Mouse (Mus musculus) liver, embryonic 11.5 days (tissue): Measurements from ENCODE around the gene 4930442H23Rik. TPM values are rescaled to one million over a fixed set of nuclear protein-coding genes. Genes with fewer than 3 reads are reported as not detected.
A peak's percentile ranks its signal among the peaks of the same experiment; 100 is the strongest.

Experiments
- ATAC-seq: fragments of 200-750 bp; cut with Nextera tagmentation; replicated peaks from 2 replicates; pipeline ENCODE4 v1.8.0; 2017; ENCODE audit warnings: moderate number of reproducible peaks, mild to moderate bottlenecking, moderate TSS enrichment, moderate library complexity; ENCODE audit not compliant: low FRiP score
- DNase-seq: peaks from one replicate; pipeline ENCODE4 v3.0.0-alpha.2; 2017; ENCODE audit warnings: low spot score
- H3K27ac ChIP-seq: fragments of 300-500 bp; sonication (generic); 2 replicates; pipeline ENCODE4 v1.5.1; 2014; ENCODE audit warnings: mild to moderate bottlenecking, low read depth, low read length, control low read depth
- H3K27me3 ChIP-seq: fragments of 300-500 bp; sonication (generic); replicated peaks from 2 replicates; pipeline ENCODE4 v1.6.1; 2014; ENCODE audit warnings: low read length, mixed read lengths; ENCODE audit not compliant: control insufficient read depth, insufficient read depth
- H3K36me3 ChIP-seq: fragments of 300-500 bp; sonication (generic); 2 replicates; pipeline ENCODE4 v1.6.1; 2014; ENCODE audit warnings: mild to moderate bottlenecking, low read length, moderate library complexity, mixed read lengths; ENCODE audit not compliant: control insufficient read depth, insufficient read depth
- H3K4me1 ChIP-seq: fragments of 300-500 bp; sonication (generic); replicated peaks from 2 replicates; pipeline ENCODE4 v1.6.1; 2014; ENCODE audit warnings: low read length, mixed read lengths; ENCODE audit not compliant: control insufficient read depth, insufficient read depth
- H3K4me2 ChIP-seq: fragments of 300-500 bp; sonication (generic); 2 replicates; pipeline ENCODE4 v1.6.1; 2014; ENCODE audit warnings: mild to moderate bottlenecking, control low read depth, moderate library complexity
- H3K4me3 ChIP-seq: fragments of 300-500 bp; sonication (generic); 2 replicates; pipeline ENCODE4 v1.5.1; 2014; ENCODE audit warnings: low read depth, low read length, control low read depth
- H3K9ac ChIP-seq: fragments of 300-500 bp; sonication (generic); 2 replicates; pipeline ENCODE4 v1.6.1; 2014; ENCODE audit warnings: low read depth, low read length, control low read depth
- H3K9me3 ChIP-seq: fragments of 300-500 bp; sonication (generic); 2 replicates; pipeline ENCODE4 v1.6.1; 2016; ENCODE audit warnings: low read length, inconsistent platforms, mixed read lengths; ENCODE audit not compliant: control insufficient read depth
- WGBS: fragments of 180-500 bp; shearing (Covaris S2); extraction: QIAGEN DNeasy Blood & Tissue Kit; methylation state at CpG from one replicate; pipeline ENCODE4 v1.1.7; 2014; 5-methylcytosine and 5-hydroxymethylcytosine counted together
- polyA plus RNA-seq: library from polyadenylated mRNA; unstranded; fragments of >200 nt; fragmentation: Nextera tagmentation; extraction: Ambion mirVana; gene quantifications from 2 replicates; pipeline ENCODE4 v1.2.1, GENCODE M21; 2014

4930442H23Rik gene
- polyA plus RNA-seq, 1 experiment from 2014 or later: not detected

DNA sequence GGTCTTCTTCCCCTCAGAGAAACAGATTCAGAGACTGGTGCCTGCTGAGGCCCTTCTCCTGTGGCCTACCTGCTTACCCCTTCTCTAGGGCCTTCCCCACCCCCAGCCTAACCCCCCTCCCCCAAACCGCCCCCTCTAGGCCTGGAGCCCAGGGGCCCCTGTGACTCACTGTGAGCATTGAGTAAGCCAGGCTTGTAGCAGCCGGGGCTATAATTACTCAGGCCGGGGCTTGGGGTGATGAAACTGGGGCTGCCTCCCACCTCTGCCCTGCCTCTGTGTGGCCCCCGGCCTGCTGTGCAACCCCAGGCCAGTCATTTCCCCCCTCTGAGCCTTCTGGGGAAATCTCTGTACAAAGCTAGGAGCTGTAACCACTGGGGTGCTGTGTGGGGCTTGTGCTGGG, 37.4 kb downstream of the 4930442H23Rik start:
- no peaks in the 10 kb centered on the region for H3K9me3 ChIP-seq
- no peak for ATAC-seq
- no peak overlapping the region for H3K4me3 ChIP-seq
- no peak overlapping the region for H3K4me2 ChIP-seq
- no peak for DNase-seq
- H3K27ac ChIP-seq: no peak overlapping the region; the same call in 1 of the 2 replicates
- H3K4me1 ChIP-seq: peaks cover 19% of the 10 kb centered on the region
- 86% methylated on average over 4 of the region's 4 CpGs for WGBS
- H3K27me3 ChIP-seq: no peaks in the 10 kb centered on the region
- no peak overlapping the region for H3K9ac ChIP-seq
- H3K36me3 ChIP-seq: peaks cover 72% of the 10 kb centered on the region

DNA sequence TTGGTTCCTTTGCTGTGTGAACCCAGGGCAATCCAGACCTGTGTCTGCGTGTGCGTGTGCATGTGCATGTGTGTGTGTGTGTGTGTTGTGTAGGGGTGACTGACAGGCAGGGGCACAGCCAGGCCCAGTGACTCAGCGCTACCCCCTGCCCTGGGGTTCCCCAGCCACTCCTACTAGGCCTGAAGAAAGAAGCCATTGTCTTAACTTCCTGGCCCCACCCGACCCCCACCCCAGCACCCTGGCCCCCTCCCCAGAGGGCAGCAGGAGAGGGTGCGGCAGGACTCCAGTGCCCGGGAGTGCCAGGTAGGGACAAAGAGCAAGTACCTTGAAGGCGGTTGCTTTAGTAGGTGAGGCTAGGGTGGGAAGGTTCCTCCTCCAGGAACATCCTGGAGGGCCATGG, 37.9 kb downstream of the 4930442H23Rik start:
- 83% methylated on average over 7 of the region's 7 CpGs for WGBS
- DNase-seq (no peak), ATAC-seq (no peak)
- no peaks in the 10 kb centered on the region for H3K27me3 ChIP-seq
- no peaks in the 10 kb centered on the region for H3K9me3 ChIP-seq
- H3K4me2 ChIP-seq: no peak overlapping the region
- H3K4me1 ChIP-seq: peaks cover 23% of the 10 kb centered on the region
- peaks cover 72% of the 10 kb centered on the region for H3K36me3 ChIP-seq
- H3K9ac ChIP-seq: no peak overlapping the region
- no peak overlapping the region; the same call in 1 of the 2 replicates for H3K27ac ChIP-seq
- no peak overlapping the region for H3K4me3 ChIP-seq

DNA sequence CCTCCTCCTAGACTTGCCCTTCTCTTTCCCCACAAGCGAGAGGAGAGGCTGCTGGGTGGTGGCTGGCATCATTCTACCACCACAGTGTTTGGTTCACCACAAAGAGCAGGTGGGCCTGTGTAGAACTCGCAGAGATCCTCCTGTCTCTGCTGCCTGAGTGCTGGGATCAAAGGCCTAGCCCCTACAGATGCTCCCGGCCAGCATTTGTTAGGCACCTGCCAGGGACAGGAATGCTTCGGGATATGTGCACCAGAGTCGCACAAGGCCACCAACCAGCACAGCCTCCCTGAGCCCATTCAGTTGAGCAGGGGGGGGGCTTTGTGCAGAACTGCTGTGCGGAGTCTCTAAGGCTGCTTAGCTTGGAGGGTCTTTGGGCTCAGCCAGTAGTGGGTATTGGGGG, 38.3 kb downstream of the 4930442H23Rik start:
- no peak overlapping the region for H3K27ac ChIP-seq
- DNase-seq (no peak), ATAC-seq (no peak)
- peaks cover 28% of the 10 kb centered on the region for H3K4me1 ChIP-seq
- peaks cover 70% of the 10 kb centered on the region for H3K36me3 ChIP-seq
- H3K4me3 ChIP-seq: no peak overlapping the region
- no peak overlapping the region for H3K9ac ChIP-seq
- 94% methylated on average over 6 of the region's 6 CpGs for WGBS
- no peaks in the 10 kb centered on the region for H3K27me3 ChIP-seq
- H3K4me2 ChIP-seq: no peak overlapping the region
- H3K9me3 ChIP-seq: no peaks in the 10 kb centered on the region

DNA sequence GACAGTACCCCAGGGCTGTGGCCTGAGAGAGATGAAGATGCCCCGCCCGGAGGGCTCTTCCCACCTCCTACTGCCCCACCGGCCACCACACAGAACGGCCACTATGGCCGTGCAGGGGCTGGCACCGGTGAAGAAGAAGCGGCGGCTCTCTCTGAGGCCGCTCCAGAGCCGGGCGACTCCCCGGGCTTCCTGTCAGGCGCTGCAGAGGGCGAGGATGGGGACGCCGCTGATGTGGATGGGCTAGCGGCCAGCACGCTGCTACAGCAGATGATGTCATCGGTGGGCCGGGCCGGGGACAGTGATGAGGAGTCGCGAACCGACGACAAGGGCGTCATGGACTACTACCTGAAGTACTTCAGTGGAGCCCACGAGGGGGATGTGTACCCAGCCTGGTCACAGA, 39.0 kb downstream of the 4930442H23Rik start:
- DNase-seq (no peak), ATAC-seq (no peak)
- no peak overlapping the region for H3K4me2 ChIP-seq
- H3K4me1 ChIP-seq: peaks cover 32% of the 10 kb centered on the region
- H3K27me3 ChIP-seq: no peaks in the 10 kb centered on the region
- H3K27ac ChIP-seq: no peak overlapping the region
- H3K36me3 ChIP-seq: peaks cover 64% of the 10 kb centered on the region
- H3K4me3 ChIP-seq: no peak overlapping the region
- 90% methylated on average over 27 of the region's 27 CpGs for WGBS
- no peak overlapping the region for H3K9ac ChIP-seq
- no peaks in the 10 kb centered on the region for H3K9me3 ChIP-seq

DNA sequence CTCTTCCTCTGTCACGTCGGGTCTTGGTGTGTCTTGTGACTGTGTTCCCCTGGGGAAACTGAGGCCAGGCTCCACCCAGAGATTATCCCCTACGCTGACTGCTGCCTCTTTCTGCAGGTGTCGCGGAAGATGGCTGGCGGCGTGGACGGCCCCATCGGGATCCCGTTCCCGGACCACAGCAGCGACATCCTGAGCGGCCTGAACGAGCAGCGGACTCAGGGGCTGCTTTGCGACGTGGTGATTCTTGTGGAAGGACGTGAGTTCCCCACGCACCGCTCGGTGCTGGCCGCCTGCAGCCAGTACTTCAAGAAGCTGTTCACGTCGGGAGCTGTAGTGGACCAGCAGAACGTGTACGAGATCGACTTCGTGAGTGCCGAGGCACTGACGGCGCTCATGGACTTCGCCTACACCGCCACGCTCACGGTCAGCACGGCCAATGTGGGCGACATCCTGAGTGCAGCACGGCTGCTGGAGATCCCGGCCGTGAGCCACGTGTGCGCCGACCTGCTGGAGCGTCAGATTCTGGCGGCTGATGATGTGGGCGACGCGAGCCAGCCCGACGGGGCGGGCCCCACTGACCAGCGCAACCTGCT, 39.7 kb downstream of the 4930442H23Rik start:
- ATAC-seq (no peak), DNase-seq (no peak)
- H3K9me3 ChIP-seq: no peaks in the 10 kb centered on the region
- no peak overlapping the region for H3K4me3 ChIP-seq
- H3K4me2 ChIP-seq: no peak overlapping the region
- no peaks in the 10 kb centered on the region for H3K27me3 ChIP-seq
- H3K9ac ChIP-seq: no peak overlapping the region
- H3K27ac ChIP-seq: no peak overlapping the region
- H3K36me3 ChIP-seq: peaks cover 57% of the 10 kb centered on the region
- H3K4me1 ChIP-seq: peaks cover 39% of the 10 kb centered on the region
- 94% methylated on average over 52 of the region's 52 CpGs for WGBS

DNA sequence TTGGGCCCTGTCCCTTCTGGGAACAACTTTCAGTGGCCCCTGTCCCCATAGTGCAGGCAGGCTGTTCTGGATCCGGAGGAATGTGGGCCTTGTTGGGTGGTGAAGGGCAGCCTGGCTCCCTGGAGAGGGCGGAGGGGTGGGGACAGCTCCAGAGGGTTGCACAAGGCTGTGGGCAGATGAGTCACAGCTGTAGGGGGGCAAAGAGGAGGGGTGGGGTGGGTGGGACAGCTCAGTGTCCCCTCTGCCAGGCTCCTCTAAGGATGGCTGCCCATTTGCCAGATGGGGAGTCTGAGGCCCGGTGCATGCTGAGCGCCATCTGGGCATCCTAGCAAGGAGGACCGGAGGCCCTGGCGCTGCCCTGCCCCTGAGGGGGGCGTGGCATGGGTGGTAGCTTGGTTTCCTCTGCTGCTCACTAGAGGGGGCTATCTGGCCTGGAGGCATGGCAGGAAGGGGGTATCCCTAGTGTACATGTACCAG, 40.5 kb downstream of the 4930442H23Rik start:
- H3K4me1 ChIP-seq: peaks cover 44% of the 10 kb centered on the region
- no peaks in the 10 kb centered on the region for H3K27me3 ChIP-seq
- H3K9ac ChIP-seq: no peak overlapping the region
- DNase-seq (no peak), ATAC-seq (no peak)
- H3K4me2 ChIP-seq: no peak overlapping the region
- H3K36me3 ChIP-seq: peaks cover 50% of the 10 kb centered on the region
- no peak overlapping the region for H3K27ac ChIP-seq
- no peaks in the 10 kb centered on the region for H3K9me3 ChIP-seq
- WGBS: 95% methylated on average over 7 of the region's 7 CpGs
- H3K4me3 ChIP-seq: no peak overlapping the region

DNA sequence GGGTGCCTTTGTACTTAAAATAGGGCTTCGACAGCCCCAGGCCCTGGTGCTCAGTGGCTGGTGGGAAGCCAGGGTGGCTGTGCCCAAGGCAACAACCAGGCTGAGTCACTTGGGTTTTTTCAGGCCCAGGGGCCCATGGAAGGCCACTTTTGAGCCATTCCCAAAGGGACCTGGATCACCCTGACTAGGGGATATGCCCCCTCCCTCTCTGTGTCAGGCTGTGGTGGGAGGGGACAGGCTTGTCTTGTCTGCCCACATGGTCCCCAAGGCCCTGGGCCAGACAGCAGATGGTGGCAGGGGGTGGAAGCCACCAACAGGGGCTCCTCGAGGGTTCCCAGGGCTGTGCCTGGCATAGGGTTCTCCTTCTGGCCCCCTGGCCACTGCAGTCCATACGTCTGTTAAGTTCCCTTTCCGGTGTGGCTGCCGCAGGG, 41.1 kb downstream of the 4930442H23Rik start:
- Histone ChIP-seq H3K9me3 (no peaks in the 10 kb centered on the region), H3K9ac (no peak overlapping the region), H3K27ac (no peak overlapping the region), H3K4me1 (peaks cover 44% of the 10 kb centered on the region), H3K36me3 (peaks cover 44% of the 10 kb centered on the region), H3K4me2 (0 out of 2 replicates have a peak overlapping the region, but pooled peaks have one; percentile 8), H3K4me3 (no peak overlapping the region), H3K27me3 (no peaks in the 10 kb centered on the region)
- 78% methylated on average over 5 of the region's 5 CpGs for WGBS
- ATAC-seq (no peak), DNase-seq (no peak)

DNA sequence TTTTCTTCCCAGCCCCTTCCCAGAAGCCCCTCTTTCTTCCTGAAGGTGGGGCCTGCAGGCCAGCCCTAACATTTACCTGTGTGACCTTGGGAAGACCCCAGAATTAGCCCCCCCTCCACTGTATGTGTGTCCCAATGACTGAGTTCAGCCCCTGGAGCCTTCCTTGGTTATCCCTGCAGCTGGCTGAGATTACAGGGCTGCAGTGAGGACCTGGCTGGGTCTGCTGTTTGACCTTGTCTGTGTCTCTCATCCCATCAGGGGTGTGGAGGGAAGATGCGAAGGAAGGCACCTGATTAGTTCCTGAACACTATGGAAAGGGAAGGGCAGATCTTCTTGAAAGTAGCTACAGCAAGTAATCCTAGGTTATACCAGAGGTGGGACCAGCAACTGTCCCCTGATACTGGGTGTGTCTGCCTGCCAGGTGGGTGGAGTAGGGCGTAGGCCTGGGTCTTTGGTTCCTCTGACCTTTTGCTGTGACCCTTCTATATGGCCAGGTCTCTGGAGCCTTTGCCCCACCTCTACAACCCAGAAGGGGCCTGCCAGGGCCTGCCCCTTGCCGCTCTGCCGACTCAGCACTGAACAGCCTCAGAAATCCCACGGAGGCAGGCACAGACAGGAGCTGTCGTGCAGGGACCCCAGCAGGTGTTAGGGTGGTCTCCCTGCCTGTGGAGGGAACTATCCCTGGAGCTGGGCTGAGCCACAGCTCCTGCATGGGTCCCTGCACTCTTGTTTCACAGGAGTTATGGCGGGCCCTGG, 42.0 kb downstream of the 4930442H23Rik start:
- no peaks in the 10 kb centered on the region for H3K9me3 ChIP-seq
- H3K4me1 ChIP-seq: peaks cover 44% of the 10 kb centered on the region
- DNase-seq (no peak), ATAC-seq (no peak)
- WGBS: 74% methylated on average over 7 of the region's 7 CpGs
- no peaks in the 10 kb centered on the region for H3K27me3 ChIP-seq
- peaks cover 34% of the 10 kb centered on the region for H3K36me3 ChIP-seq
- peak overlapping the region; percentile 97; the same call in 1 of the 2 replicates for H3K4me3 ChIP-seq
- peak overlapping the region; percentile 99 for H3K4me2 ChIP-seq
- H3K27ac ChIP-seq: 0 out of 2 replicates have a peak overlapping the region, but pooled peaks have one; percentile 3
- peak overlapping the region; percentile 89; the same call in 1 of the 2 replicates for H3K9ac ChIP-seq
